Mouse (Mus musculus): Measurements from ENCODE around the gene Gm3045.

GRCm38 (mm10) chr13:56412286-56412873 is 14.0 kb upstream of the Gm3045 start:
- TF ChIP-seq BHLHE40 (IDR thresholded peaks at IDR 0.05; ENCODE audit: low read depth, low read length) = no peak
- TF ChIP-seq TBP (conservative IDR thresholded peaks at IDR 0.05; ENCODE audit: low read depth, low read length) = no peak
- TF ChIP-seq CTCF (conservative IDR thresholded peaks at IDR 0.05 in 1 of 2, IDR thresholded peaks at IDR 0.05 in 1 of 2; ENCODE audit: low read depth in 2 of 2, low read length in 2 of 2) = no peak
- TF ChIP-seq ZKSCAN1 (IDR thresholded peaks at IDR 0.05; ENCODE audit: borderline replicate concordance, low read depth, low read length) = no peak
- no peak for TF ChIP-seq MAX (IDR thresholded peaks at IDR 0.05; ENCODE audit: low read length)
- no peak for TF ChIP-seq EP300 (IDR thresholded peaks at IDR 0.05; ENCODE audit: low read length)
- no peak for TF ChIP-seq POLR2A (IDR thresholded peaks at IDR 0.05; ENCODE audit: low read depth, low read length)
- no peak for TF ChIP-seq RCOR1 (conservative IDR thresholded peaks at IDR 0.05; ENCODE audit: low read depth, low read length)
- TF ChIP-seq PAX5 (IDR thresholded peaks at IDR 0.05; ENCODE audit: low read length) = no peak
- TF ChIP-seq KAT2A (IDR thresholded peaks at IDR 0.05; ENCODE audit: insufficient replicate concordance, low read length) = no peak
- no peak for TF ChIP-seq JUND (conservative IDR thresholded peaks at IDR 0.05; ENCODE audit: low read depth, low read length)
- no peak for TF ChIP-seq GABPA (IDR thresholded peaks at IDR 0.05; ENCODE audit: insufficient replicate concordance, low read depth, low read length)
- no peak for TF ChIP-seq ELF1 (IDR thresholded peaks at IDR 0.05; ENCODE audit: low read depth, low read length)
- TF ChIP-seq MXI1 (IDR thresholded peaks at IDR 0.05; ENCODE audit: low read depth, low read length) = no peak
